In genomic region chr5:20074101-20074500, GRCm38 (mm10) we compare ENCODE assay signal across 26 mouse cellular contexts.
"Had no signal": no experiment of that assay in that cellular context is flagged by ENCODE, and none has a peak within 500 bp of the region (broad histone marks: within the 10 kb centered on the region; RNA-seq: fewer than 3 reads in every experiment).

No protein-coding gene starts in this region.

- H3K27me3 ChIP-seq: heart, embryonic 12.5 days; hindbrain, embryonic 12.5 days; intestine, embryonic 15.5 days; limb, embryonic 12.5 days had no signal

- H3K4me2 ChIP-seq: heart, embryonic 12.5 days; hindbrain, embryonic 12.5 days; hindbrain, embryonic 14.5 days; intestine, embryonic 15.5 days; limb, embryonic 12.5 days; liver, embryonic 11.5 days had no signal

- H3K9me3 ChIP-seq: heart, embryonic 10.5 days; heart, embryonic 12.5 days; hindbrain, embryonic 10.5 days; hindbrain, embryonic 12.5 days; intestine, embryonic 15.5 days; limb, embryonic 10.5 days; limb, embryonic 12.5 days had no signal

- H3K4me3 ChIP-seq: gastrocnemius, adult 2 months; heart, embryonic 10.5 days; heart, embryonic 12.5 days; hindbrain, embryonic 10.5 days; hindbrain, embryonic 12.5 days; intestine, embryonic 15.5 days; left cerebral cortex, adult 2 months; limb, embryonic 10.5 days; limb, embryonic 12.5 days had no signal

- H3K4me1 ChIP-seq: heart, embryonic 10.5 days; heart, embryonic 12.5 days; hindbrain, embryonic 12.5 days; intestine, embryonic 15.5 days; limb, embryonic 10.5 days; limb, embryonic 12.5 days had no signal

- H3K9ac ChIP-seq: heart, embryonic 12.5 days; hindbrain, embryonic 12.5 days; hindbrain, embryonic 14.5 days; intestine, embryonic 15.5 days; limb, embryonic 12.5 days had no signal

- H3K27ac ChIP-seq: gastrocnemius, adult 2 months; heart, embryonic 10.5 days; hindbrain, embryonic 10.5 days; hindbrain, embryonic 12.5 days; hindbrain, embryonic 14.5 days; intestine, embryonic 15.5 days; left cerebral cortex, adult 2 months; limb, embryonic 10.5 days; limb, embryonic 12.5 days had no signal

- ATAC-seq: hindbrain, embryonic 16.5 days; inflammation-experienced regulatory T-cells, adult 6 months; intestine, embryonic 15.5 days; intestine, postnatal 0 days had no signal

- H3K36me3 ChIP-seq: heart, embryonic 10.5 days; heart, embryonic 12.5 days; hindbrain, embryonic 10.5 days; hindbrain, embryonic 12.5 days; intestine, embryonic 15.5 days; limb, embryonic 10.5 days; limb, embryonic 12.5 days had no signal

- DNase-seq: gastrocnemius, adult 2 months; gastrocnemius, postnatal 10 days; gastrocnemius, postnatal 25 days; heart, adult 18-20 months; heart, postnatal 10 days; heart, postnatal 4 days; kidney, adult 18-20 months; kidney, adult 8-10 months; kidney, postnatal 10 days; kidney, postnatal 25 days; kidney, postnatal 4 days; layer of hippocampus, adult 9-11 months; liver had no signal
